Mouse (Mus musculus): ENCODE measurements around the gene Arhgap19.

- no peak for TF ChIP-seq POLR2A (IDR thresholded peaks at IDR 0.05; ENCODE audit: low read depth, low read length)
- TF ChIP-seq CTCF (IDR thresholded peaks at IDR 0.05; ENCODE audit: extremely low read depth, insufficient read depth, insufficient read length, insufficient replicate concordance), result no peak
These were observed 5.6 kb downstream of the Arhgap19 start for GRCm38 (mm10) chr19:41796148-41796760.

Data from spleen, adult 2 months (tissue).